Mouse (Mus musculus) ovary, postnatal 14 days (tissue): ENCODE results near the gene Gm10031.
A peak's percentile ranks its signal among the peaks of the same experiment; 100 is the strongest.

Experiments
- DNase-seq: peaks from one replicate; pipeline ENCODE4 v3.0.0; 2022; ENCODE audit warnings: low spot score

The Gm10031 gene

GRCm38 (mm10) chr1:156543999-156544398, 20.2 kb downstream of the Gm10031 start:
- DNase-seq: no peak

- DNase-seq: peak; percentile 78
These were observed 34.5 kb downstream of the Gm10031 start, which contains the start of gene Abl2 for GRCm38 (mm10) chr1:156558024-156558930. Gene Abl2, plus strand, starts transcription at chr1:156558786.

- DNase-seq: peak; percentile 24
These were observed 35.3 kb downstream of the Gm10031 start for GRCm38 (mm10) chr1:156558950-156559640.

- no peak for DNase-seq
These were observed 35.8 kb downstream of the Gm10031 start for GRCm38 (mm10) chr1:156559641-156560020.

GRCm38 (mm10) chr1:156560500-156560899, 36.7 kb downstream of the Gm10031 start:
- DNase-seq: no peak

- DNase-seq: no peak
These were observed 41.5 kb downstream of the Gm10031 start for GRCm38 (mm10) chr1:156565328-156565727.

GRCm38 (mm10) chr1:156566132-156566531, 42.3 kb downstream of the Gm10031 start:
- no peak for DNase-seq

GRCm38 (mm10) chr1:156569615-156570014, 45.8 kb downstream of the Gm10031 start:
- no peak for DNase-seq

- DNase-seq: no peak
These were observed 49.1 kb downstream of the Gm10031 start for GRCm38 (mm10) chr1:156572952-156573351.
